Mouse (Mus musculus): ENCODE results near the gene 4930503B20Rik.

The 4930503B20Rik gene

DNA sequence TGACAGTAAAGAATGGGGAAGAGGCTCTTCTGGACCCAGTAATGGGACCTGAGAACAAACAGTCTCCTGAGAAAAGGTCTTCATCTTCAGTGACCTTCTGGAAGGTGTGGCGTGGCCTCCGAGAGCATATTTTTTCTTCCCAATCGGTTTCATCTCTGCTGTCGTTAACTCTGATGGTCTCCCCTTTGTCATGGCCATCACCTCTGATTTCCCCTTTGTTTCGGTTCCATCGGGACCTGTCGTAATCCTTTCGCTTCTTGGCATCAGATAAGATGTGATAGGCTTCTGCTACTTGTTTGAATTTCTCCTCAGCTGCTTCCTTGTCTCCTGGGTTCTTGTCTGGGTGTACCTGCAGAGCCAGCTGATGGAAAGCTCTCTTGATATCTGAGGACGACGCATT, 401 bp downstream of the 4930503B20Rik start:
- DNase-seq (ENCODE audit: low spot score): no peak

DNA sequence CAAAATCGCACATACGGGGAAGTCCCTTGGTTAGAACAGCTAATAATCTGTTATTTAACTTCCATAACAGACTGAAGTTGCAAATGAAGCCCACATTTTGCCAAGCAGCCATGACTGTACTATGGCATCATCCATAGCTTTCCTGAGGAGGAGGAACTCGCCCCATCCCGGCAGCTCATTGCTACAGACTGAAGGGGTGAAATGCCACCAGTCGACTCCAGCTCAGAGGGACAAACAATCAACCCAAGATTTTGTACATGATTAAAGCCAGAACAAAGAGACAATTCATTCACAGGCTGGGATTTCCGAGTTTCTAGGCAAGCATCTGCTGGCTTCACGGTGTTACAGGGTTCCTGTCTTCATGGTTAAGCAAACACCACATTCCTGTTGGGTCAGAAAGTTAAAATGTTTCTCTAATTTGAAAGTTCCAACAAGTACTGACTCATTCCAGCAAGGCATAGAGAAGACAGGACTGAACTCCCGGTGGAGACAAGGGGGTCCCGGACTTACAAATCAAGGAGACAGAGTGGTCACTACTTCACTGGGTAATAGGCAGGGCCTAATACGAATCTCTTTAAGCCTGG, 1.7 kb downstream of the 4930503B20Rik start:
- DNase-seq (ENCODE audit: low spot score): no peak

DNA sequence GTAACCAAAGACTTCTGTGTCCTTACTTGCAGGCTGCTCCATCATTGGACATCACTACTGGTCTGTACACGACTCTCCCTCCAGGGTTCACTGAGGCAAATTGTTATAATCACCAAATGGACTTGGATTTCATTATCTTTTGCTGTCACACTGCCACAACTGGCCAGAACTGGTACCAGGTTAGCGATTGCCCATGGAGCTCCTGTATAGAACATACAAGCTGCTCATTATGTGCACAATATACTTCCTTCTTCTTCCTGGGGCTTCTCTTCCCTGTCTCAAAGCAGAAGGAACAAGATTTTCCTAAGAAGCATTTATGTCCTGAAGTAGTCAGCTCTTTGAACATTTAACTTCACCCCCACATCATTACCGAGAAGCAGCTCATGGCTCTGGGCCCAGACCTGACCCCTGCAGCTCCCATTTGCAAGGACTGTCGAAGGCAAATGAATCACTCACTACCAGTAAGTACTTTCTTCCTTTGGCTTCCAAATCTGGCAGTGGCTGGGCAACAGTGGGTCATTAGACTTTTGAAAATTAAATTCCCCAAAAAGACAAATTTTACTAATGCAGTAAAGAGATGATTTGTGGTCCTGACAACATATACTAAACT, 9.2 kb downstream of the 4930503B20Rik start:
- DNase-seq (ENCODE audit: low spot score): no peak

DNA sequence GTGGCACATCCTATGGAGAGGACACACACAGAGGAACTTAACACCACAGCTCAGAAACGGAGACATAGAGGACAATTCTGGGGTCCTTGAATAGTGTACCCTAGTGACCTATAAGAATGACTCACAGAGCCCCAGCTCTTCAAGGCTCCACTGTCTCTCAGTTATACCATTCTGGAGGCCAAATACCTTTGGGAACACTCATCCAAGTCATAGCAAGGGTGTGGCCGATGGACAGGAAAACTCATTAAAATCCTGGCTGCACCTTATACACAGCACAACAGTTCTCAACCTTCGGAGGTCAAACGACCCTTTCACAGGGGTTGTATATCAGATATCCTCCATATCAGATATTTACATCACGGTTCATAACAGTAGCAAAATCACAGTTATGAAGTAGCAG, 18.6 kb downstream of the 4930503B20Rik start:
- DNase-seq (ENCODE audit: low spot score): no peak

DNA sequence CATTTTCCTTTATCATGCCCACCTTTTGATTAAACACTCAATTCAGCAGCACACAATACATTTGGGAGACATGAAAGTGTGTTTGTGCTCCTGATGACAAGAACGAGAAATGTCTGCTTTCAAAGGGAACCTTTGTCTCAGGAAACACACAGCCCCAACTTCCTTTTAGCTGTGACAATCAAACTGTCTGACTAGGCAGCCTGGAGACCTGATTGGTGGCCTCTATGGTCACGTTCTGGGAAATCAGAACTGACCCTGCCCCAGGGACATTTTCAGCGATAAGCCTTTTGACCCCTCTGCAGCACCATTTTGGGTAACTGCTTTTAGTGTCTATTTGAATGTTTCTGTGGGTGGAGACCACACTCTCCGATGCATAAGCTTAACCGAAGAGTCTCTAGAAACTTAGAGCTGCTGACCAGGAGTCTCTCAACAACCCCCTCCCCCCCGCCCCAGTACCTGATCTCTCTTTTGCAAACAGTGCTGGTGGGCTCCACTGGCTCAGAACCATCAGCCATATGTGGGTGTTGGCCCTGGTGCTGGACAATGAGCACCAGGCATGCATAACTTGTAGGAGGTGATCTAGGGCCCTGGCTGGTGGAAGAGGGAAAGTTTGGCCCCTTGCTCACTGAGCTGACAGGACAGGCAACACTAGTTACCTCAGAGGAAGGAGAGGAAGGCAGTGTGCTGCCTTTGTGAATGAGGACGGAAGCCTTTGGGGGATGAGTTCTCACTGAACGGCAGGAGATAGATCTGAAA, 22.7 kb downstream of the 4930503B20Rik start:
- DNase-seq (ENCODE audit: low spot score): no peak

DNA sequence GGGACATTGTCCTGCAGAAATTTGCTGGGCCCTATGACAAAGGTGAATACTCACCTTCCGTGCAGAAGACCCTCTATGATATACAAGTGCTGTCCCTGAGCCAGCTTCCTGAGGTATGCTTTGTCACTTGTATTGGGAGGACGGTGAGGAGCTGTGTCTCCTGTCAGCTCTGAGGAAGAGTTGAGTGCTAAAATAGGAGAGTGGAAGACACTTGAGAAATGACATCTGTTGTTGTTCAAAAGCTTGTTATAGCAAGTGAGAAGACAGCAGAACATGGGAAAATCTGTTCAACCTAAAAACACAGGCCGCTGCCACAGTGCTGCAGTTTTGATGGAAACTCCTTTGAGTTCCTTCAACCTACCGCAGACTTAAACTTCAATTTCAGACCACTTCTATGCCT, 25.4 kb downstream of the 4930503B20Rik start:
- DNase-seq (ENCODE audit: low spot score): no peak

DNA sequence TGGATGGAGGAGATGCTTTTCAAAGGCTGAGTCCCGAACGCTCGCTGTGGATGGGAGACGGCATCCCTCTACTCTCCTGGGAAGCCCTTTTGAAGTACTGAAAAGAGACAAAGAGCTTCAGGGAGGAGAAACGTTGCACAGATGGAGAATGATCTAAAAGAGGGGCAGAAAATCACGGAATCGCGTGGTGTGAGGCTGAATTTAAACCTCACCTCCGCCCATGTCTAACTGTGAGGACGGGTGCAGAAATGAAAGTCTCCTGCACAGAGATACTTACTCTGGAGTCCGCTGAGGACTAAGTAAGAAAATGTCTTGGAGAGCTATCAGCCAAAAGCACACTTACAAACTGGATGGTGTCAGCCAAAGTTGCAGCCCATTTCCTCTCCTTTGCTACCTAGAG, 29.2 kb downstream of the 4930503B20Rik start:
- DNase-seq (ENCODE audit: low spot score): no peak

DNA sequence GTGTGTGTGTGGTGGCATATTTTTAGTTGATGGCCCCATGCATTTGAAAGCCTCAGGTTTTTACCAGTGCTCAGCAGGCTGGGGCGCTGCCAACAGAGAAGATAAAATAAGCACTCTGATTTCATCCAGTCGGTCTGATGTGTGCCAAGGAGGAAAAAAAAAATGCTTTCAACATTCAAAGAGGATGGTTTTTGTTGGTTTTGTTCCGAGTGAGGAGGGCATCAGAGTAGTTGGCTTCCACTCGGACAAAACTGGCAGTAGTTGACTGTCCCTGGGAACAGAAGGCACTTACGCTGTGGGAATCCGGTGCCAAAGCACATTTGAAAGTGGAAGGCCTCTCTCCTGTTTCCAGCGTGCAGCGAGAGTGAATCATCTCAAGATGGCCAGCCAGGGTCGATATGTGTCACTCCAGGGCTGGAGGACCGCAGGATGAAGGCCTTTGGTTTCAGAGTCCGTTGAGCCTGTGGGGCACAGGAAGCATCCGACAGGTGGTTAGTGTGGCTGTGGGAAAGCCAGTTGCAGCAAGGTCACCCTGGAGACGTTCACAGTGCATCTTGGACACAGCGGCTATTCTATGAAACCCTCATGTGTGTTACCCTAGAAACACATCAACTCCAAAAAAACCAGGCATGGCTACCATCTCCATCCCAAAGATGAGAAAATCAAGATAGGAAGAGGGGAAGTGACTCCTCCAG, 30.4 kb downstream of the 4930503B20Rik start:
- no peak for DNase-seq (ENCODE audit: low spot score)

DNA sequence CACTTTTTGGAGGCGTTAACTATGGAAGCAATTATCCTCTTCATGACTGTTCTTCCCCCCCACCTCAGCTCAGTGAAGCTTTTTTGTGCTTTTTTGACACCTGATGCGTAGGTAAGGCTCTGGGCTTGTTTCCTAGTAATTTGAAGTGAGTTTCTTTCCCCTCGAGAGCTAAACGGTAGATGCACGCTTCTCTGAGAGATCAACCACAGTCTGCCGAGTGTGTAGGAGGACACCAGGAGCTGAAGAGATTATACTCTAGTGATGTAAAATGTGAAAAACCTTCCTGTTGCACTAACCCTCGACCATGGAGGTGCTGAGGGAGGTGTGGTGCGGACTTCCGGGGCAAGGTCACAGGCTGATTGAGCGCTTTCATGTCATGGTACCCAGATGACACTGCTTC, 31.0 kb downstream of the 4930503B20Rik start:
- no peak for DNase-seq (ENCODE audit: low spot score)

DNA sequence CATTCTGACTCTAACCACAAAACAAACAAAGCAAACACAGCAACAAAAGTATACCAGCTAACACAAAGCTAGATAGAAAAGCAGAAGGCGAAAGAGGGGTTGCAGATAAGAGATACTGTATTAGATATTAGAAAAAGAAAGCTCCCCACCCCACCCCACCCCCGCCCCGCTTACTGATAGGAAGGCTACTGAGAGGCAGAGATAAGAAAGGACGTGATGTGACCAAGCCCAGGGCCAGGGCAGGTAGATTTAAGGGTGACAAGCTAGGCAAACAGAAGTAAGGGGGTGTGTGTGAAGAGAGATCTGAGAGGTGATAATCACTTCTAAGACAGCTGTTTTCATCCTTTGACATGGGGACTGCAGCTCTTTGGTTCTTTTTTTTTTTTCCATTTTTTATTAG, 32.8 kb downstream of the 4930503B20Rik start:
- no peak for DNase-seq (ENCODE audit: low spot score)

DNA sequence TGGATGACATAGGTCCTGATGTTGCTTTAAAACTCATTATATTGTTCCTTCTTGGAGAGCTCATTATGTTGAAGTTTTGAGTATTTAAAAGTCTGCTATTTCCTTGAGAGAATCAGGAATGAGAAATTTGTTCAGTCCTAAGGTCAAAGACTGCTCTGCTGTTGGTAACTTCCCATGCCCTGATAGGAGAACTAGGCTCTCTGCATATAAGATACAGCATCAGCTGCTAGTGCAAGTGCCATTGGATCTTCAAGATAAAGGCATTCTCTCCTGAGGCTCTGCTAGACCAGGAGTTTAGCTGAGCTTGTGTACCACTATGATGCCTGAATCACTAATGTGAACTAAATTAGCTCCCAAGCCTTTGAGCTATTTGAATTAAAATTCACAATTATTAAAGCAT, 33.2 kb downstream of the 4930503B20Rik start:
- no peak for DNase-seq (ENCODE audit: low spot score)

DNA sequence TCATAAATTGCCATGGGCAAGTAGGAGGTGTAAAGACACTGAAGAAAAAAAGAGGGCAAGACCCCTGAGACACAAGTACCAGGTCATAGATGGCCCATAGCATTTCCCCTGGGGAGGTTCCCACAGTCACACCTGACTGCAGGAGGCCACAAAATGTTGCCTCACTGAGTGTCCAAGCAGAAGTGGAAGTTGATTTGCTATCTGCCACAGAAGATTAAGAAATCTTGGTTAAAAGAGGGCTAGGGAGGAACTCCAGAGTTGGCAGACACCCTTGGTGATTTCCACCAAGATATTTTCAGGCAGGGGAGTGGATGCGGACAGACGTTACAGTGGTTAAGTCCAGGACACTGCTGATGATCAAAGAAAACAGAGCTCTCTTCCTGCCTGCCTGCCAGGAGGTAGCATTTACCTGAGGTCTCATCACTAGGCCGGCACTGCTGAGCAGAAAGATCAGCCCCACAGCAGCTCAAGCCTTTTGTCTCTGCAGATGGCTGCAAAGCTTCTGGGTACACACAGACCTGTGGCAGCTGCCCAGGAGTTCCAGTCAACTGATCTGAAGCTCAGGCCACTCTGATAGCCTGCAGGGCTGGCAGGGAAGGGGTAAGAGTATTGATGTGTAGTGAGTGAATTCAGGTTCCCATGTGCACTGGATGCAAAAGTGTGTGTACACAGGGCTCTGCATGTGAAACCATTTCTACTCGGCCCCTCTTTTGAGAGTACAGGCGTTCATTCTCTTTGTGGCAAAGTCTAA, 34.4 kb downstream of the 4930503B20Rik start:
- no peak for DNase-seq (ENCODE audit: low spot score)

DNA sequence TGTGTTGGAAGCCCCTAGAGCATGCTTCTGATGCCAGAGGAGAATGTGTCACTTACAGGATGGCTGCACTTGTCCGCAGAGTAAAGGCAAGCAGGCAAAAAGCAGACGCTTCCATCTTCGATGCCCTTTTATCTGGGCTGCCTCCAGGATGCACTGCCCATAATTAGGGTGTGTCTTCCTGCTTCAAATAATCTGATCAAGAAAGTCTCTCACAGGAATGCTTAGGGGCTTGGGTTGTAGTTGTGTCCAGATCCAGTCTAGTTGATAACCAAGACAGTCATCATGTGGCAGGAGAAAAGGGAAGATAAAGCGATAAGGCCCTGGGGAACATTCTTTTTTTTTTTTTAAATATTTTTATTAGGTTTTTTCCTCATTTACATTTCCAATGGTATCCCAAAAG, 35.6 kb downstream of the 4930503B20Rik start, which contains the start of gene Dnase2b:
Dnase2b (minus strand) TSS at position 101 of the 400 bp plus-strand sequence.
- DNase-seq (ENCODE audit: low spot score): no peak

DNA sequence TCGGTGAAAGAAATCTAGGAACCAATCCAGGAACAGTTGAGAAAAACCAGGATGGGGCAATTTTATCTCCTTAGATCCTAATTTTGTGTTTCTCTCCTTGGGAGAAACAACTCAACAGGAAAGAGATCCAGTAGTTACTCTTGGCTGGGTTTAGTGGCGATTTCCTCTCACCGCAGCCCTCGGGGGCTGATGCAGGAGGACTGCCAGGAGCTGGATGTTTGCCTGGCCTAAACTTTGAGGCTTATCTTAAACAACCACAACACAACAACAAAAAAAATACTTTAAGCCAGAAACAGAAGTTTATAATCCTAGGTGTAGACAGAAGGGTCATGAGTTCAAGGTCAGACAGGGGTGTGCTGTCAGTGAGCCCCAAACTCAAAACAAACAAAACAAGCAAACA, 39.3 kb downstream of the 4930503B20Rik start:
- DNase-seq (ENCODE audit: low spot score): no peak

DNA sequence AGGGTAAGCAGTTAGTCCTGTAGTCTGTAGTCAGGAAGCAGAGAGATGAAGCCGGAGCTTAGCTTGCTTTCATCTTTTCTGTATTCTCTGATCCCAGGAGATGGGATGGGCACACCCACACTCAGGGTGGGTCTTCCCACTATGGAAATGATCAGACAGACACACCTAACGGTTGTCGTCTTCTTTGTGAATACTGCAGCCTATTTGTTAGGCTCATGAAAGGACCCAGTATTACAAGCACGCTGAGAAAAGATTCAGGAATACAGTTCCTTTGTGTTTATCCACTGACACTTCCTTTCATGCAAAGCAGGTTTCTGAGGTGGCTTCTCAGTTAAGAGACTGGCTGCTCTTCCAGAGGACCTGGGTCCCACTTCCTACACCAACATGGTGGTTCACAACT, 39.9 kb downstream of the 4930503B20Rik start:
- no peak for DNase-seq (ENCODE audit: low spot score)

DNA sequence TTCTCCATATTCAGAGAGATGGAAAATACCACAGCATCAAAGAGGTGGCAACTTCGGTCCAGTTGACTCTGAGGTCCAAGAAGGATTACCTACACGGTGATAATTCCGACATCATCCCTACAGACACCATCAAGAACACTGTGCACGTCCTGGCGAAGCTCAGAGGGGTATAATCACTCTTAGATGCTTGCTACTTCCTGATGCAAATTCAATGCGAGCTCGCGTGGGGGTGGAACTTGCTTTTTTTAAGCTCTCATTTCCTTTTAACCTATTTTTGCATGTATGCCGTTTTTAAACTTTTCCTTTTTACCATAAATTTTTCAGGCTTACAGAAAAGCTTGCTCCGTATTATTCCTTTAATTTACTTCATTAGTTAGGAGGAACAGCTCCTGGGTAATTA, 40.8 kb downstream of the 4930503B20Rik start:
- DNase-seq (ENCODE audit: low spot score): no peak

DNA sequence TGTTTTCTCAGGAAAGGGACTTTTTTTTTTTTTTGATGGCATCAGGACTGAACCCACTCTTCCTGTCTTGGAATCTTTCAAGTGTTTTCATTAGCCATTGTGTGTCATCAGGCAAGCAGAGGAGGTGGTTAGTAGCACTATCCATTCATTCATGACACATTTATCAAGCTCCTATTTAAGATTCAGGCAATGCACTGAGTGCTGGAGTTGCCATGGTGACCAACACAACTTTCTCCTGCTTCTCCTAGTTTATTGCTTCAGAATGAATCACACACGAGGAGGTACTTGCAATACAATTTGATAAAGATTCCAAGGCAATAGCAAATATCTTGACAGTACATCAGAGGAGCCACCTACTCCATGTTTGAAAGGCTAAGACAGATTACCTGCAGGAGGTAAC, 43.7 kb downstream of the 4930503B20Rik start:
- DNase-seq (ENCODE audit: low spot score): no peak

DNA sequence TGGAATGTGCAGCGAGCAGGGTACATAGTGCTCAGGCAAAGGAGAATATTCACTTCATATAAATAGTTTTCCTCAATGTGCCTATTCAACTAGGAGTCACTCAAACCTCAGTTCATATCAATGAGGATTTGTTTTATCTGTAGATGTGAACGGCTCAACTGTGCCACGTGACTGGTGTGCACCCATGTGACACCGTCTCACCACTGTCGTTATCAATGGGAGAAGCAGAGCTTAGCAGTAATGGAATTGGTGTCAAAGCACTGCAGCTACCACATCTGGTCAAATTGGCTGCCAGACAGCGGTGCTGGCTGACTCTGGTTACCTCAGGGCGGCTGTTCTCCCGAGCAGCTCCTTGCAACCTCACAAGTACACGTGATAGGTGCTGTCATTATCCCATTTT, 46.5 kb downstream of the 4930503B20Rik start:
- DNase-seq (ENCODE audit: low spot score): no peak

DNA sequence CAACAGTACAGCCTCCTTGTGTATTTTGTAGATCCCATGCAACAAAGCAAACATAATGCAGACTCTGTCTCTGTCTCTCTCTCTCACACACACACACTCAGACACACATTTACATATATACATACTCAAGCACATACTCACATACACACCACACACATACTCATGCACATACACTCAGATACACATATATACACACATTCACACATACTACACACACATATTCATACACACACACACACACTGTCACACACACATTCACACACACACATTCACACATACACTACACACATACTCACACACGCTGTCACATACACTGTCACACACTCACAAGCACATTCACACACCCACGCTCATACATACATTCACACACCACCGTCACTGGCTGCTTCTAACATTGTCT, 48.6 kb downstream of the 4930503B20Rik start:
- DNase-seq (ENCODE audit: low spot score): no peak

DNA sequence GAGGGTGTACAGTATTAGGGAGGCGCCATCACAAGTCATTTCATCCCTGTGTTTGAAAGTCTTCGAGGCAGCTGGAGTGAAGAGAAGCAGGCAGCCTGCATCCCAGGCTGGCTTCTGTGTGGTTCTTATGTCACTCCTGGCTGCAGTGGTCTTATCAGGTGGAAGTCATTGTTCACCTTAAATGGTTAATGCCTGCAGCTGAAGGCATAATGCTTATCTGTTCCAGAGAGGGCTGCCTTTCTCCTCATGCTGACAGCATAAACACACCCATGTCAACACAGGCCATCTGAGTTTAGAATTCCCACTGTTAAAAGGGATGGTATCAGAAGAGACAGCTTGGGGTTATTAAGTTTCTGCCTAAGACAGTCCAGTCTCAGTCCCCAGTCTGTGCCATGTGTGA, 49.9 kb downstream of the 4930503B20Rik start:
- no peak for DNase-seq (ENCODE audit: low spot score)

DNA sequence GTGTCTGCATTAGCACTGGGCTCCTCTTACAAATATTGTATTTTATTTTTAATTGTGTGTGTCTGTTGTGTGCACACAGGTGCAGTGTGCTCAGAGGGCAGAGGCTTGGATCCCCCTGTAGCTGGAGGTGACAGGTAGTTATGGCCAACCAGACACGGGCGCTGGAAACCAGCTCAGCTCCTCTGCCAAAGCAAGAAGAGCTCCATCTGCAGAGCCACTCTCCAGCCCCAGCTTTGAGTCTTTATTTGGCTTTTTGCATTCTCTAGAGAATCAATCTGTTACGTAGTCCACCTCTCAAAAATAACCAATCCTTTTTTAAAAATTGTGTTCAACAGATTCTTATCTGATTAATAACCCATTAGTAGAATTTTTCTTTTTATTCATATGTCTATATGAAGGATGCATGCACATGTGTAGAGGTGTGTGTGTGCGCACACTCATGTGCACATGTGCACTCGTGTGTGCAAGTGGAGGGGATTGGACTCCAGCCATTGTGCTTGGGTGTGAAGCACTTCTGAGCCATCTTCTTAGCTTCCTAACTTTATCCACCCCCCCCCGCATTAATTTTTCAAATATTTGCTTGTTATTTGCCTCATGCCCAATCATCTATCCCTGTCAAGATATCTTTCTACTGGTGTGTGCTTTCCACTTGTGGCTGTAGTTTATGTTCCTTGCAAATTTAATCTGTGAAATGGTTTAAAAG, 51.8 kb downstream of the 4930503B20Rik start:
- no peak for DNase-seq (ENCODE audit: low spot score)

DNA sequence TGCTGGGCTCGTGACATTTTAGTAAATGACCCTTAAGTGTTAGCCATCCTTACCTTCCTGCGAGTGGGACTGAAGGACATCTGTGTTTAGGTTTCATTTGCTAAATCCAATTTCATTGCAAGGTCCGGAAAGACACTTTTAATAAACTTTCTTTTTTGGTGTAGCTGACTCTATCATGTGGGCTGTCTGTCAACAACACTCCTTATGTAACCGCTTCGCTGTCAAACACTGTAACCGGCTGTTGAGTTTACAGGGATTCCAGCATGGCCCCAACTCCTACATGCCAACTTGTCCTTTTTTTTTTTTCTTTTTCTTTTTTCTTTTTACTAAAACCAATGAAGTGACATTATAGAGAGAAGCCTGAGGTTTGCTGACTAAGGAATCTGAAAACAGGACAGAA, 52.7 kb downstream of the 4930503B20Rik start:
- no peak for DNase-seq (ENCODE audit: low spot score)

Measured in urinary bladder, postnatal 25 days (tissue).